Mouse (Mus musculus) liver, embryonic 11.5 days (tissue): ENCODE measurements around the gene Ntng2. TPM values are rescaled to one million over a fixed set of nuclear protein-coding genes. Genes with fewer than 3 reads are reported as not detected.

ENCODE experiments used
- ATAC-seq: fragments of 200-750 bp; cut with Nextera tagmentation; replicated peaks from 2 replicates; pipeline ENCODE4 v1.8.0; 2017; ENCODE audit warnings: moderate number of reproducible peaks, mild to moderate bottlenecking, moderate TSS enrichment, moderate library complexity; ENCODE audit not compliant: low FRiP score
- DNase-seq: peaks from one replicate; pipeline ENCODE4 v3.0.0-alpha.2; 2017; ENCODE audit warnings: low spot score
- H3K27ac ChIP-seq: fragments of 300-500 bp; sonication (generic); 2 replicates; pipeline ENCODE4 v1.5.1; 2014; ENCODE audit warnings: mild to moderate bottlenecking, low read depth, low read length, control low read depth
- H3K27me3 ChIP-seq: fragments of 300-500 bp; sonication (generic); replicated peaks from 2 replicates; pipeline ENCODE4 v1.6.1; 2014; ENCODE audit warnings: low read length, mixed read lengths; ENCODE audit not compliant: control insufficient read depth, insufficient read depth
- H3K36me3 ChIP-seq: fragments of 300-500 bp; sonication (generic); 2 replicates; pipeline ENCODE4 v1.6.1; 2014; ENCODE audit warnings: mild to moderate bottlenecking, low read length, moderate library complexity, mixed read lengths; ENCODE audit not compliant: control insufficient read depth, insufficient read depth
- H3K4me1 ChIP-seq: fragments of 300-500 bp; sonication (generic); replicated peaks from 2 replicates; pipeline ENCODE4 v1.6.1; 2014; ENCODE audit warnings: low read length, mixed read lengths; ENCODE audit not compliant: control insufficient read depth, insufficient read depth
- H3K4me2 ChIP-seq: fragments of 300-500 bp; sonication (generic); 2 replicates; pipeline ENCODE4 v1.6.1; 2014; ENCODE audit warnings: mild to moderate bottlenecking, control low read depth, moderate library complexity
- H3K4me3 ChIP-seq: fragments of 300-500 bp; sonication (generic); 2 replicates; pipeline ENCODE4 v1.5.1; 2014; ENCODE audit warnings: low read depth, low read length, control low read depth
- H3K9ac ChIP-seq: fragments of 300-500 bp; sonication (generic); 2 replicates; pipeline ENCODE4 v1.6.1; 2014; ENCODE audit warnings: low read depth, low read length, control low read depth
- H3K9me3 ChIP-seq: fragments of 300-500 bp; sonication (generic); 2 replicates; pipeline ENCODE4 v1.6.1; 2016; ENCODE audit warnings: low read length, inconsistent platforms, mixed read lengths; ENCODE audit not compliant: control insufficient read depth
- WGBS: fragments of 180-500 bp; shearing (Covaris S2); extraction: QIAGEN DNeasy Blood & Tissue Kit; methylation state at CpG from one replicate; pipeline ENCODE4 v1.1.7; 2014; 5-methylcytosine and 5-hydroxymethylcytosine counted together
- polyA plus RNA-seq: library from polyadenylated mRNA; unstranded; fragments of >200 nt; fragmentation: Nextera tagmentation; extraction: Ambion mirVana; gene quantifications from 2 replicates; pipeline ENCODE4 v1.2.1, GENCODE M21; 2014

Gene Ntng2
- polyA plus RNA-seq, 1 experiment from 2014 or later = not detected

- Histone ChIP-seq H3K4me1 (no peaks in the 10 kb centered on the region), H3K27ac (no peak overlapping the region), H3K27me3 (no peaks in the 10 kb centered on the region), H3K9me3 (no peaks in the 10 kb centered on the region), H3K9ac (no peak overlapping the region), H3K4me3 (no peak overlapping the region), H3K36me3 (no peaks in the 10 kb centered on the region), H3K4me2 (no peak overlapping the region)
- no peak for ATAC-seq
- no peak for DNase-seq
- 74% methylated on average over 4 of the region's 4 CpGs for WGBS
These were observed 26.1 kb downstream of the Ntng2 start for GRCm38 (mm10) chr2:29226671-29227070.

- no peak overlapping the region for H3K27ac ChIP-seq
- no peak overlapping the region for H3K4me3 ChIP-seq
- DNase-seq (no peak), ATAC-seq (no peak)
- 46% methylated on average over 7 of the region's 7 CpGs for WGBS
- no peaks in the 10 kb centered on the region for H3K36me3 ChIP-seq
- no peaks in the 10 kb centered on the region for H3K9me3 ChIP-seq
- no peak overlapping the region for H3K9ac ChIP-seq
- no peaks in the 10 kb centered on the region for H3K27me3 ChIP-seq
- no peaks in the 10 kb centered on the region for H3K4me1 ChIP-seq
- H3K4me2 ChIP-seq = no peak overlapping the region
These were observed 29.1 kb downstream of the Ntng2 start for GRCm38 (mm10) chr2:29223591-29224262.

GRCm38 (mm10) chr2:29222302-29222701, 30.5 kb downstream of the Ntng2 start:
- H3K4me3 ChIP-seq = no peak overlapping the region
- H3K4me2 ChIP-seq = no peak overlapping the region
- H3K4me1 ChIP-seq = no peaks in the 10 kb centered on the region
- H3K9me3 ChIP-seq = no peaks in the 10 kb centered on the region
- no peaks in the 10 kb centered on the region for H3K27me3 ChIP-seq
- ATAC-seq (no peak), DNase-seq (no peak)
- H3K27ac ChIP-seq = no peak overlapping the region
- WGBS = 5% methylated on average over 4 of the region's 4 CpGs
- no peaks in the 10 kb centered on the region for H3K36me3 ChIP-seq
- H3K9ac ChIP-seq = no peak overlapping the region

GRCm38 (mm10) chr2:29218831-29219230, 34.0 kb downstream of the Ntng2 start:
- Histone ChIP-seq H3K4me1 (no peaks in the 10 kb centered on the region), H3K27ac (no peak overlapping the region), H3K9ac (no peak overlapping the region), H3K4me3 (no peak overlapping the region), H3K4me2 (no peak overlapping the region), H3K36me3 (no peaks in the 10 kb centered on the region), H3K27me3 (no peaks in the 10 kb centered on the region), H3K9me3 (no peaks in the 10 kb centered on the region)
- no peak for ATAC-seq
- 84% methylated on average over 5 of the region's 5 CpGs for WGBS
- DNase-seq = no peak

GRCm38 (mm10) chr2:29217897-29218296, 34.9 kb downstream of the Ntng2 start:
- Histone ChIP-seq H3K36me3 (no peaks in the 10 kb centered on the region), H3K9ac (no peak overlapping the region), H3K9me3 (no peaks in the 10 kb centered on the region), H3K4me2 (no peak overlapping the region), H3K27me3 (no peaks in the 10 kb centered on the region), H3K4me3 (no peak overlapping the region), H3K4me1 (no peaks in the 10 kb centered on the region), H3K27ac (no peak overlapping the region)
- ATAC-seq (no peak), DNase-seq (no peak)
- WGBS = 72% methylated on average over 10 of the region's 10 CpGs

- H3K36me3 ChIP-seq = no peaks in the 10 kb centered on the region
- H3K4me2 ChIP-seq = no peak overlapping the region
- no peaks in the 10 kb centered on the region for H3K4me1 ChIP-seq
- ATAC-seq (no peak), DNase-seq (no peak)
- no peak overlapping the region for H3K9ac ChIP-seq
- 71% methylated on average over 5 of the region's 5 CpGs for WGBS
- H3K27ac ChIP-seq = no peak overlapping the region
- H3K4me3 ChIP-seq = no peak overlapping the region
- no peaks in the 10 kb centered on the region for H3K27me3 ChIP-seq
- no peaks in the 10 kb centered on the region for H3K9me3 ChIP-seq
These were observed 35.8 kb downstream of the Ntng2 start for GRCm38 (mm10) chr2:29217042-29217441.

GRCm38 (mm10) chr2:29216286-29217012, 36.4 kb downstream of the Ntng2 start:
- no peak overlapping the region for H3K4me3 ChIP-seq
- H3K4me1 ChIP-seq = no peaks in the 10 kb centered on the region
- H3K27ac ChIP-seq = no peak overlapping the region
- 55% methylated on average over 8 of the region's 8 CpGs for WGBS
- H3K36me3 ChIP-seq = no peaks in the 10 kb centered on the region
- ATAC-seq (no peak), DNase-seq (no peak)
- H3K9ac ChIP-seq = no peak overlapping the region
- H3K9me3 ChIP-seq = no peaks in the 10 kb centered on the region
- no peaks in the 10 kb centered on the region for H3K27me3 ChIP-seq
- H3K4me2 ChIP-seq = no peak overlapping the region

- Histone ChIP-seq H3K27ac (no peak overlapping the region), H3K4me1 (no peaks in the 10 kb centered on the region), H3K9me3 (no peaks in the 10 kb centered on the region), H3K4me3 (no peak overlapping the region), H3K36me3 (no peaks in the 10 kb centered on the region), H3K27me3 (peaks cover 2% of the 10 kb centered on the region; the same call in 1 of the 2 replicates), H3K9ac (no peak overlapping the region), H3K4me2 (no peak overlapping the region)
- 26% methylated on average over 8 of the region's 8 CpGs for WGBS
- ATAC-seq (no peak), DNase-seq (no peak)
These were observed 46.6 kb downstream of the Ntng2 start for GRCm38 (mm10) chr2:29206156-29206555.
